9 mouse cellular contexts compared by ENCODE assay signal in genomic region chr7:137321961-137322784, GRCm38 (mm10). TPM values are rescaled to one million over a fixed set of nuclear protein-coding genes. Genes with fewer than 3 reads are reported as not detected.
DNase-seq lines count a peak whose midpoint lies in the region; ATAC-seq and TF ChIP-seq lines count a peak whose summit lies in the region.
"Had no signal": no experiment of that assay in that cellular context is flagged by ENCODE, and none has a peak within 500 bp of the region (broad histone marks: within the 10 kb centered on the region; RNA-seq: fewer than 3 reads in every experiment).

No protein-coding gene starts in this region.

- no peak for ATAC-seq in hindbrain, embryonic 11.5 days (ENCODE audit: low FRiP score)
- no peak for ATAC-seq in midbrain, embryonic 12.5 days (ENCODE audit: low FRiP score, low read depth)
- ATAC-seq in monocyte, adult 5-6 weeks (replicated peaks; ENCODE audit: insufficient number of reproducible peaks, low FRiP score, low TSS enrichment, poor library complexity, severe bottlenecking), result no peak

- H3K9ac ChIP-seq in hindbrain, embryonic 11.5 days (ENCODE audit: low read depth, low read length), result peak overlapping the region; percentile 46; the same call in 1 of the 2 replicates
- H3K9ac ChIP-seq in midbrain, embryonic 12.5 days (replicated peaks), result peak overlapping the region; percentile 56

- H3K4me1 ChIP-seq in hindbrain, embryonic 11.5 days (replicated peaks; ENCODE audit: control insufficient read depth, insufficient read depth, low read length), result peaks cover 12% of the 10 kb centered on the region
- peaks cover 43% of the 10 kb centered on the region for H3K4me1 ChIP-seq in midbrain, embryonic 12.5 days
- H3K4me1 ChIP-seq in cerebellum, adult 2 months (ENCODE audit: control insufficient read depth, insufficient read depth, low read length), result no peaks in the 10 kb centered on the region

- H3K4me2 ChIP-seq in hindbrain, embryonic 11.5 days (replicated peaks; ENCODE audit: low read depth, low read length), result peak overlapping the region; percentile 77
- peak overlapping the region; percentile 70 for H3K4me2 ChIP-seq in midbrain, embryonic 12.5 days (replicated peaks)

- no peak for TF ChIP-seq CTCF in brain, embryonic 14.5 days (IDR thresholded peaks at IDR 0.05; ENCODE audit: borderline replicate concordance, extremely low read depth, insufficient read depth, insufficient read length)
- no peak for TF ChIP-seq CTCF in cerebellum, adult 2 months (IDR thresholded peaks at IDR 0.05; ENCODE audit: borderline replicate concordance, insufficient read depth, low read depth, low read length)

- H3K27me3 ChIP-seq in hindbrain, embryonic 11.5 days (ENCODE audit: control insufficient read depth, insufficient read depth, low read length), result peaks cover 54% of the 10 kb centered on the region
- H3K27me3 ChIP-seq in midbrain, embryonic 12.5 days, result peaks cover 87% of the 10 kb centered on the region
- peaks cover 12% of the 10 kb centered on the region; the same call in 1 of the 2 replicates for H3K27me3 ChIP-seq in cerebellum, adult 2 months (ENCODE audit: control insufficient read depth, insufficient read depth, low read length)

- no peak for TF ChIP-seq POLR2A in brain, embryonic 14.5 days (IDR thresholded peaks at IDR 0.05; ENCODE audit: borderline replicate concordance, extremely low read depth, insufficient read depth, insufficient read length, poor library complexity, severe bottlenecking)
- TF ChIP-seq POLR2A in cerebellum, adult 2 months (IDR thresholded peaks at IDR 0.05; ENCODE audit: borderline replicate concordance, insufficient read depth, low read length), result no peak

- no peak overlapping the region for H3K27ac ChIP-seq in hindbrain, embryonic 11.5 days (ENCODE audit: low read depth, low read length)
- peak overlapping the region; percentile 47 for H3K27ac ChIP-seq in midbrain, embryonic 12.5 days (replicated peaks)
- H3K27ac ChIP-seq in cerebellum, adult 2 months (ENCODE audit: insufficient read depth, low read length), result no peak overlapping the region

- H3K36me3 ChIP-seq in hindbrain, embryonic 11.5 days (ENCODE audit: control insufficient read depth, insufficient read depth, low read length), result no peaks in the 10 kb centered on the region
- H3K36me3 ChIP-seq in midbrain, embryonic 12.5 days, result no peaks in the 10 kb centered on the region

- no peaks in the 10 kb centered on the region for H3K9me3 ChIP-seq in hindbrain, embryonic 11.5 days (ENCODE audit: control insufficient read depth, low read length)
- no peaks in the 10 kb centered on the region for H3K9me3 ChIP-seq in midbrain, embryonic 12.5 days

- DNase-seq in embryo, embryonic 10 days (ENCODE audit: low spot score), result peak; percentile 50
- DNase-seq in embryo, embryonic 9.5 days (ENCODE audit: extremely low spot score), result no peak
- peak; percentile 33 for DNase-seq in brain, embryonic 14.5 days (ENCODE audit: low read depth)
- peak; percentile 57 for DNase-seq in hindbrain, embryonic 11.5 days (ENCODE audit: low spot score)
- DNase-seq in cerebellum, adult 2 months, result no peak
- no peak for DNase-seq in thymus, adult 18-20 months

- H3K4me3 ChIP-seq in hindbrain, embryonic 11.5 days (ENCODE audit: low read depth, low read length), result peak overlapping the region; percentile 39
- peak overlapping the region; percentile 52 for H3K4me3 ChIP-seq in midbrain, embryonic 12.5 days
- H3K4me3 ChIP-seq in cerebellum, adult 2 months (replicated peaks; ENCODE audit: insufficient read depth, low read depth, low read length), result no peak overlapping the region
- H3K4me3 ChIP-seq: megakaryocyte, embryonic 14.5 days had no signal

- under 1% methylated on average over 56 of the region's 72 CpGs for WGBS in hindbrain, embryonic 11.5 days
- WGBS in midbrain, embryonic 12.5 days, result under 1% methylated on average over 58 of the region's 72 CpGs
- 1% methylated on average over 72 of the region's 72 CpGs for WGBS in cerebellum, adult 2 months

RNA-seq across cellular contexts. Expression of gene Ebf3, which starts 7.9 kb away (rescaled TPM):
- polyA plus RNA-seq in brain, embryonic 14.5 days (2012; rRNA removed), result 46.4 and 157 TPM in 2 replicates
- polyA plus RNA-seq in hindbrain, embryonic 11.5 days (2014; fragmentation: Nextera tagmentation; extraction: Ambion mirVana), result 14.0 and 15.9 TPM in 2 replicates
- 23.3 and 24.9 TPM in 2 replicates for polyA plus RNA-seq in midbrain, embryonic 12.5 days (2016; fragmentation: Nextera tagmentation; extraction: Ambion mirVana)
- polyA plus RNA-seq in cerebellum, adult 2 months (2012; rRNA removed), result 9.1 and 9.4 TPM in 2 replicates
- total RNA-seq in monocyte, adult 5-6 weeks (2017), result not detected in 3 replicates

Comparison
In these comparisons a context has a peak if more than half of its experiments do, and no peak if none do; other contexts are left out.
1. DNase-seq: peak in embryo, embryonic 10 days (single experiment), brain, embryonic 14.5 days (single experiment) and hindbrain, embryonic 11.5 days (single experiment); none in embryo, embryonic 9.5 days (single experiment), cerebellum, adult 2 months (0 of 2) and thymus, adult 18-20 months (0 of 2).